Mouse (Mus musculus) hindbrain, embryonic 16.5 days (tissue): Measurements from ENCODE around the gene Gabrb3. TPM values are rescaled to one million over a fixed set of nuclear protein-coding genes. Genes with fewer than 3 reads are reported as not detected.

Experiments used
- ATAC-seq: fragments of 200-750 bp; cut with Nextera tagmentation; 2 replicates; pipeline ENCODE4 v1.8.0; 2017; ENCODE audit warnings: moderate TSS enrichment, moderate library complexity
- H3K27ac ChIP-seq: fragments of 300-500 bp; sonication (generic); 2 replicates; pipeline ENCODE4 v1.5.1; 2014; ENCODE audit warnings: low read depth, mild to moderate bottlenecking, control low read depth, low read length, moderate library complexity
- H3K27me3 ChIP-seq: fragments of 300-500 bp; sonication (generic); replicated peaks from 2 replicates; pipeline ENCODE4 v1.6.1; 2014; ENCODE audit warnings: low read length; ENCODE audit not compliant: control insufficient read depth, insufficient read depth
- H3K36me3 ChIP-seq: fragments of 300-500 bp; sonication (generic); 2 replicates; pipeline ENCODE4 v1.6.1; 2014; ENCODE audit warnings: mild to moderate bottlenecking, low read length, moderate library complexity, mixed read lengths; ENCODE audit not compliant: control insufficient read depth, insufficient read depth
- H3K4me1 ChIP-seq: fragments of 300-500 bp; sonication (generic); 2 replicates; pipeline ENCODE4 v1.6.1; 2014; ENCODE audit warnings: low read depth, low read length; ENCODE audit not compliant: control insufficient read depth, insufficient read depth
- H3K4me2 ChIP-seq: fragments of 300-500 bp; sonication (generic); 2 replicates; pipeline ENCODE4 v1.6.1; 2014; ENCODE audit warnings: mild to moderate bottlenecking, low read length, control low read depth, moderate library complexity
- H3K4me3 ChIP-seq: fragments of 300-500 bp; sonication (generic); 2 replicates; pipeline ENCODE4 v1.5.1; 2014; ENCODE audit warnings: mild to moderate bottlenecking, low read length, control low read depth, moderate library complexity
- H3K9ac ChIP-seq: fragments of 300-500 bp; sonication (generic); 2 replicates; pipeline ENCODE4 v1.6.1; 2014; ENCODE audit warnings: low read depth, mild to moderate bottlenecking, control low read depth, low read length, moderate library complexity
- H3K9me3 ChIP-seq: fragments of 300-500 bp; sonication (generic); 2 replicates; pipeline ENCODE4 v1.6.1; 2014; ENCODE audit warnings: mild to moderate bottlenecking, low read length, moderate library complexity; ENCODE audit not compliant: control insufficient read depth
- WGBS: fragments of 180-500 bp; shearing (Covaris S2); extraction: QIAGEN DNeasy Blood & Tissue Kit; methylation state at CpG from one replicate; pipeline ENCODE4 v1.1.7; 2014; 5-methylcytosine and 5-hydroxymethylcytosine counted together
- microRNA-seq: library from miRNA; unstranded; fragments of <30 nt; microRNA quantifications from one replicate; pipeline ENCODE4, GENCODE M21; 2017
- polyA plus RNA-seq: library from polyadenylated mRNA; unstranded; fragments of >200 nt; fragmentation: Nextera tagmentation; extraction: Ambion mirVana; gene quantifications from 2 replicates; pipeline ENCODE4 v1.2.1, GENCODE M21; 2015

The Gabrb3 gene
- polyA plus RNA-seq, 1 experiment from 2014 or later = 57.6 TPM

DNA sequence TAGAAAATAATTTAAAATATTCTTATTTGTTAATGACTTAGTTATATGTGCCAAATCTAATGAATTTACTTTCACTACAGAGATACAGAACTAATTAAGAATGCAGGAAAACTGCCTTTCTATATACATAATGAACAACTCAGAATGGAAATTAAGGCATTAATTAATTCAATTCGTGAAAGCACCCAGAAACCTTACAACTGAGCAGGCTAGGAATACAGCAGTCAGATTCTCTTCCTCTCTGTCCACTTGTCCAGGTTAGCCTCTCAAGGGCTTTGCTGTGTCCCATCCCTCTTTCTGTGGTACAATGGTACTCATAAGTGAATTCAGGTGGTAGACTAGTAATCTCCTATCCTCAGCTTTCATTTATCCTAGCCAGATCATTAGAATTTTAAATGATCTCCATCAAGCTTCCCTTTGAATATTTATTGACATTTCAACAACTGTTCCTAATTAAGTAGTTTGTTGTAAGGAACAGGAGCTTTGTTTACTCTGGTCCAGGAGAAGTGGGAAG lies 422.9 kb downstream of the Gabrb3 start:
- Histone ChIP-seq H3K36me3 (no peaks in the 10 kb centered on the region), H3K9me3 (peaks cover 2% of the 10 kb centered on the region; the same call in 1 of the 2 replicates), H3K9ac (no peak overlapping the region), H3K4me2 (no peak overlapping the region), H3K27me3 (no peaks in the 10 kb centered on the region), H3K4me1 (no peaks in the 10 kb centered on the region), H3K4me3 (no peak overlapping the region), H3K27ac (no peak overlapping the region)
- no peak for ATAC-seq
- WGBS = 34% methylated on average over 1 of the region's 1 CpGs

GRCm38 (mm10) chr7:57867951-57868350 lies 448.5 kb downstream of the Gabrb3 start:
- ATAC-seq = no peak

More at GRCm38 (mm10) chr7:57867951-57868350, 448.5 kb downstream of the Gabrb3 start:
- no peak overlapping the region for H3K4me3 ChIP-seq
- H3K4me1 ChIP-seq = no peaks in the 10 kb centered on the region
- no peaks in the 10 kb centered on the region for H3K27me3 ChIP-seq
- WGBS = 50% methylated on average over 2 of the region's 2 CpGs
- H3K4me2 ChIP-seq = no peak overlapping the region
- no peaks in the 10 kb centered on the region for H3K36me3 ChIP-seq
- no peak overlapping the region for H3K27ac ChIP-seq
- no peaks in the 10 kb centered on the region for H3K9me3 ChIP-seq
- no peak overlapping the region for H3K9ac ChIP-seq

Small RNAs within 50 kb of the gene (microRNA-seq; reads per million reads assigned to microRNA genes)
- gene Mir6389 = not detected

Other genes with a start within 250 kb of the Gabrb3 start
- 8.8 and 10.3 TPM in 2 replicates for gene Gabrg3, start 32.5 kb upstream of the Gabrb3 start, polyA plus RNA-seq
- 62.5 and 78.3 TPM in 2 replicates for gene Gabra5, start 90.4 kb downstream of the Gabrb3 start, polyA plus RNA-seq